In the genomic region with DNA sequence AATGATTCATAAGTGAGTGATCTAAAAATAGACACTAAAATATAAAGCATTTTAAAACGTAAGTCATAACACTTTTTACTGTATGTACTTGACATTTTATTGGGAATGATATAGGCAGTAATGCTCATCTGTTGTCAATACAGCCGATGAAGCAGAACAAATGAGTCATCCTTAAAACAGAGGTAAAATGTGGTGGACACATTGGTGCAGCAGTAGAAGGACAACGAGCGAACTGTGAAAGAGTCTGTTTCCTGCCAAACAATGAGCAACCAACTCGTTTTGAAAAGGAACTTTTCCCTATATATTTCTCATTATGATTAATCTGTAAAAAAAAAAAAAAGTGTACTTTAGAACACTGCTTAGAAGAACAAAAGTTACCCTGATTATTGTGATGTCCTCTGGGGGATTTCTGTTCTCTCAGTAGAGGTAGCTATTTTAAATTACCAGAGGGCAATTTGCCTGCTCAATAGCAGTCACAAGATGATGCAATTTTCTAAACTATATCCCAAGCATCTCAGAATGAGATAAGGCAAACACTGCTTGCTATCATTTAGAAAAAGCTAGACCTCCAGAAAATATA, we compare ENCODE assay signal across 23 mouse cellular contexts. TPM values are rescaled to one million over a fixed set of nuclear protein-coding genes. Genes with fewer than 3 reads are reported as not detected.
A peak's percentile ranks its signal among the peaks of the same experiment; 100 is the strongest.
DNase-seq lines count a peak whose midpoint lies in the region; ATAC-seq and TF ChIP-seq lines count a peak whose summit lies in the region.
"Had no signal": no experiment of that assay in that cellular context is flagged by ENCODE, and none has a peak within 500 bp of the region (broad histone marks: within the 10 kb centered on the region; RNA-seq: fewer than 3 reads in every experiment).

No protein-coding gene starts in this region.

- H3K4me2 ChIP-seq in CH12.LX (ENCODE audit: insufficient read depth, low read depth, poor library complexity, severe bottlenecking): peak overlapping the region; percentile 78
- no peak overlapping the region for H3K4me2 ChIP-seq in forebrain, embryonic 14.5 days (ENCODE audit: low read length)
- H3K4me2 ChIP-seq: embryonic facial prominence, embryonic 13.5 days; embryonic facial prominence, embryonic 15.5 days; forebrain, embryonic 12.5 days; forebrain, embryonic 15.5 days had no signal

- ATAC-seq in inflammation-experienced regulatory T-cells, adult 6 months: peak; percentile 23
- no peak for ATAC-seq in forebrain, embryonic 14.5 days
- ATAC-seq: CD4-positive, CD25-positive, alpha-beta regulatory T cell, adult 4 months; forebrain, embryonic 15.5 days; forebrain, postnatal 0 days had no signal

- peaks cover 22 to 71% of the 10 kb centered on the region in 2 experiments for H3K4me1 ChIP-seq in CH12.LX (ENCODE audit: control insufficient read depth in 1 of 2, insufficient read depth in 2 of 2)
- no peaks in the 10 kb centered on the region for H3K4me1 ChIP-seq in forebrain, embryonic 14.5 days (ENCODE audit: control insufficient read depth, insufficient read depth, low read length)
- H3K4me1 ChIP-seq: forebrain, embryonic 15.5 days had no signal

- in situ Hi-C loops in CH12.LX (cut with MboI; ENCODE audit: low pct_ligation_motif_present, low pct_unique_long_range_greater_than_20kb, low sequenced_read_pairs): no loop called here

- DNase-seq in CH12.LX (ENCODE audit: extremely low read depth): peak; percentile 55
- DNase-seq in forebrain, embryonic 14.5 days (ENCODE audit: low spot score): no peak
- DNase-seq in urinary bladder, adult 2 months (ENCODE audit: low spot score): no peak
- no peak for DNase-seq in thymus, postnatal 36 days
- DNase-seq: adrenal gland, adult 2 months; adrenal gland, postnatal 10 days; adrenal gland, postnatal 25 days; B cell, adult 2 months; cerebellum, adult 11 months; cerebellum, adult 18-20 months; cerebellum, adult 8-10 months; cerebellum, adult 9-11 months; cerebellum, postnatal 14 days; cerebellum, postnatal 36 days; embryo, embryonic 11 days; forebrain, postnatal 0 days had no signal

- no peak for TF ChIP-seq RAD21 in CH12.LX (IDR thresholded peaks at IDR 0.05; ENCODE audit: low read depth, low read length)

- no peak for TF ChIP-seq POLR2A in CH12.LX (IDR thresholded peaks at IDR 0.05; ENCODE audit: low read depth, low read length)

- TF ChIP-seq CTCF in CH12.LX (conservative IDR thresholded peaks at IDR 0.05 in 1 of 2, IDR thresholded peaks at IDR 0.05 in 1 of 2; ENCODE audit: low read depth in 2 of 2, low read length in 2 of 2): no peak

- dilution Hi-C loops in CH12.LX (cut with MboI; ENCODE audit: extremely low pct_ligation_motif_present, extremely low pct_unique_long_range_greater_than_20kb, low sequenced_read_pairs): no loop called here

- 70% methylated on average over 5 of the region's 5 CpGs for WGBS in forebrain, embryonic 14.5 days

- H3K4me3 ChIP-seq in CH12.LX (replicated peaks in 1 of 3; ENCODE audit: low read depth in 2 of 3, low read length in 2 of 3, poor library complexity in 1 of 3): no peak overlapping the region
- H3K4me3 ChIP-seq in forebrain, embryonic 14.5 days (ENCODE audit: low read depth, low read length): no peak overlapping the region
- H3K4me3 ChIP-seq: embryonic facial prominence, embryonic 13.5 days; embryonic facial prominence, embryonic 15.5 days; forebrain, embryonic 10.5 days; forebrain, embryonic 12.5 days; forebrain, embryonic 15.5 days had no signal

- peak overlapping the region; percentile 85 for H3K27ac ChIP-seq in CH12.LX (ENCODE audit: insufficient read depth, low read depth)
- H3K27ac ChIP-seq in forebrain, embryonic 14.5 days (ENCODE audit: low read depth, low read length): no peak overlapping the region
- H3K27ac ChIP-seq: forebrain, embryonic 10.5 days; forebrain, embryonic 12.5 days; forebrain, embryonic 15.5 days had no signal

- TF ChIP-seq EP300 in CH12.LX (IDR thresholded peaks at IDR 0.05; ENCODE audit: low read length): peak; percentile 65

- peaks cover 5 to 28% of the 10 kb centered on the region in 2 experiments for H3K36me3 ChIP-seq in CH12.LX (replicated peaks in 1 of 2; ENCODE audit: control insufficient read depth in 1 of 2, insufficient read depth in 1 of 2, low read length in 1 of 2)
- H3K36me3 ChIP-seq in forebrain, embryonic 14.5 days (ENCODE audit: control insufficient read depth, insufficient read depth, low read length): no peaks in the 10 kb centered on the region
- H3K36me3 ChIP-seq: embryonic facial prominence, embryonic 13.5 days; embryonic facial prominence, embryonic 15.5 days; forebrain, embryonic 10.5 days; forebrain, embryonic 12.5 days; forebrain, embryonic 15.5 days had no signal

- peaks cover 46% of the 10 kb centered on the region for H3K79me2 ChIP-seq in CH12.LX (replicated peaks; ENCODE audit: control insufficient read depth, extremely low read depth, insufficient read depth, poor library complexity, severe bottlenecking)

- H3K27me3 ChIP-seq in CH12.LX (replicated peaks): no peaks in the 10 kb centered on the region
- no peaks in the 10 kb centered on the region for H3K27me3 ChIP-seq in forebrain, embryonic 14.5 days (replicated peaks; ENCODE audit: control insufficient read depth, insufficient read depth, low read length)
- H3K27me3 ChIP-seq: embryonic facial prominence, embryonic 13.5 days; embryonic facial prominence, embryonic 15.5 days; forebrain, embryonic 12.5 days; forebrain, embryonic 15.5 days had no signal

- peak overlapping the region; percentile 81; the same call in 1 of the 2 replicates for H3K9ac ChIP-seq in CH12.LX (ENCODE audit: insufficient read depth, low read depth)
- H3K9ac ChIP-seq in forebrain, embryonic 14.5 days (ENCODE audit: low read length): no peak overlapping the region
- H3K9ac ChIP-seq: embryonic facial prominence, embryonic 13.5 days; embryonic facial prominence, embryonic 15.5 days; forebrain, embryonic 12.5 days; forebrain, embryonic 15.5 days; forebrain, postnatal 0 days had no signal

- H3K9me3 ChIP-seq in CH12.LX (replicated peaks; ENCODE audit: low read length): no peaks in the 10 kb centered on the region
- no peaks in the 10 kb centered on the region for H3K9me3 ChIP-seq in forebrain, embryonic 14.5 days (replicated peaks; ENCODE audit: control insufficient read depth, low read length)
- H3K9me3 ChIP-seq: embryonic facial prominence, embryonic 13.5 days; embryonic facial prominence, embryonic 15.5 days; forebrain, embryonic 10.5 days; forebrain, embryonic 12.5 days; forebrain, embryonic 15.5 days had no signal

TF ChIP-seq in CH12.LX, 34 proteins besides CTCF, POLR2A, EP300 and RAD21:
- 0 out of 2 replicates have a peak, but pooled peaks have one; percentile 63 for TF ChIP-seq CHD2 (IDR thresholded peaks at IDR 0.05; ENCODE audit: low read length)
- TF ChIP-seq MAZ (IDR thresholded peaks at IDR 0.05; ENCODE audit: low read depth, low read length): no peak
- peak; percentile 77 for TF ChIP-seq ZNF384 (IDR thresholded peaks at IDR 0.05; ENCODE audit: low read depth, low read length)
- no peak for TF ChIP-seq USF2 (conservative IDR thresholded peaks at IDR 0.05; ENCODE audit: low read depth, low read length)
- TF ChIP-seq MAFK (IDR thresholded peaks at IDR 0.05; ENCODE audit: insufficient replicate concordance, low read length): peak; percentile 19; the same call in 1 of the 2 replicates
- no peak for TF ChIP-seq RCOR1 (conservative IDR thresholded peaks at IDR 0.05; ENCODE audit: low read depth, low read length)
- TF ChIP-seq POLR2AphosphoS2 (IDR thresholded peaks at IDR 0.05; ENCODE audit: low read depth, low read length): no peak
- TF ChIP-seq PAX5 (IDR thresholded peaks at IDR 0.05; ENCODE audit: low read length): no peak
- TF ChIP-seq CHD1 (IDR thresholded peaks at IDR 0.05; ENCODE audit: low read depth, low read length): peak; percentile 44; the same call in 1 of the 2 replicates
- TF ChIP-seq USF1 (IDR thresholded peaks at IDR 0.05; ENCODE audit: low read depth, low read length): no peak
- no peak for TF ChIP-seq MYC (IDR thresholded peaks at IDR 0.05; ENCODE audit: low read depth, low read length)
- 0 out of 2 replicates have a peak, but pooled peaks have one; percentile 13 for TF ChIP-seq MAX (IDR thresholded peaks at IDR 0.05; ENCODE audit: low read length)
- TF ChIP-seq ETS1 (conservative IDR thresholded peaks at IDR 0.05; ENCODE audit: low read depth, low read length): peak; percentile 64
- TF ChIP-seq KAT2A (IDR thresholded peaks at IDR 0.05; ENCODE audit: insufficient replicate concordance, low read length): no peak
- TF ChIP-seq IRF4 (IDR thresholded peaks at IDR 0.05; ENCODE audit: low read depth, low read length): peak; percentile 42; the same call in 1 of the 2 replicates
- TF ChIP-seq MXI1 (IDR thresholded peaks at IDR 0.05; ENCODE audit: low read depth, low read length): no peak
- TF ChIP-seq TBP (conservative IDR thresholded peaks at IDR 0.05; ENCODE audit: low read depth, low read length): 0 out of 2 replicates have a peak, but pooled peaks have one; percentile 47
- no peak for TF ChIP-seq E2F4 (IDR thresholded peaks at IDR 0.05; ENCODE audit: insufficient replicate concordance, low read depth, low read length)
- TF ChIP-seq JUN (IDR thresholded peaks at IDR 0.05; ENCODE audit: insufficient read depth, low read depth, low read length): no peak
- peak; percentile 54; the same call in 1 of the 2 replicates for TF ChIP-seq JUND (conservative IDR thresholded peaks at IDR 0.05; ENCODE audit: low read depth, low read length)

RNA-seq across cellular contexts. Expression of gene Dock10, which starts 20.4 kb away (rescaled TPM):
- total RNA-seq in CH12.LX (2012; rRNA removed) (41.4 and 44.7 TPM in 2 replicates), CH12.LX (2014; rRNA removed) (62.2 and 74.4 TPM in 2 replicates)
- polyA plus RNA-seq in CH12.LX (2012; ENCODE audit: insufficient read length, low read depth): 66.2 and 77.2 TPM in 2 replicates
- polyA plus RNA-seq in inflammation-experienced regulatory T-cells, adult 6 months (2017; shearing (Covaris generic)): 100 to 1,000 TPM; 102 to 143 (median 138) TPM
- polyA plus RNA-seq in forebrain, embryonic 14.5 days (2014; fragmentation: Nextera tagmentation; extraction: Ambion mirVana): 1.6 and 1.9 TPM in 2 replicates
- 15.2 and 16.0 TPM in 2 replicates for polyA plus RNA-seq in urinary bladder, adult 2 months (2012; rRNA removed)
